Mouse (Mus musculus) stomach, embryonic 14.5 days (tissue): ENCODE results near the gene Pts. TPM values are rescaled to one million over a fixed set of nuclear protein-coding genes. Genes with fewer than 3 reads are reported as not detected.

Experiments
- ATAC-seq: fragments of 200-750 bp; cut with Nextera tagmentation; 2 replicates; pipeline ENCODE4 v1.8.0; 2017; ENCODE audit warnings: low read depth, moderate TSS enrichment; ENCODE audit not compliant: insufficient number of reproducible peaks, insufficient read depth, low FRiP score
- H3K27ac ChIP-seq: fragments of 300-500 bp; sonication (generic); 2 replicates; pipeline ENCODE4 v1.5.1; 2014; ENCODE audit warnings: mild to moderate bottlenecking, low read length, moderate library complexity, mixed read lengths
- H3K27me3 ChIP-seq: fragments of 300-500 bp; sonication (generic); 2 replicates; pipeline ENCODE4 v1.6.1; 2014; ENCODE audit warnings: low read length, control low read depth, mixed read lengths; ENCODE audit not compliant: control insufficient read depth, insufficient read depth
- H3K36me3 ChIP-seq: fragments of 300-500 bp; sonication (generic); 2 replicates; pipeline ENCODE4 v1.6.1; 2014; ENCODE audit warnings: mild to moderate bottlenecking, control low read depth, low read length, moderate library complexity, mixed read lengths; ENCODE audit not compliant: control insufficient read depth, insufficient read depth
- H3K4me1 ChIP-seq: fragments of 300-500 bp; sonication (generic); 2 replicates; pipeline ENCODE4 v1.6.1; 2014; ENCODE audit warnings: low read length, control low read depth, mixed read lengths; ENCODE audit not compliant: control insufficient read depth, insufficient read depth
- H3K4me2 ChIP-seq: fragments of 300-500 bp; sonication (generic); replicated peaks from 2 replicates; pipeline ENCODE4 v1.6.1; 2014; ENCODE audit warnings: low read depth, low read length, control low read depth
- H3K4me3 ChIP-seq: fragments of 300-500 bp; sonication (generic); 2 replicates; pipeline ENCODE4 v1.5.1; 2014; ENCODE audit warnings: low read depth, low read length, control low read depth
- H3K9ac ChIP-seq: fragments of 300-500 bp; sonication (generic); replicated peaks from 2 replicates; pipeline ENCODE4 v1.6.1; 2014; ENCODE audit warnings: low read depth, mild to moderate bottlenecking, control low read depth, low read length, moderate library complexity, mixed read lengths
- H3K9me3 ChIP-seq: fragments of 300-500 bp; sonication (generic); 2 replicates; pipeline ENCODE4 v1.6.1; 2016; ENCODE audit warnings: low read depth, low read length, control low read depth; ENCODE audit not compliant: control insufficient read depth
- WGBS: fragments of 180-500 bp; shearing (Covaris S2); extraction: QIAGEN DNeasy Blood & Tissue Kit; methylation state at CpG from one replicate; pipeline ENCODE4 v1.1.7; 2014; 5-methylcytosine and 5-hydroxymethylcytosine counted together
- polyA plus RNA-seq: library from polyadenylated mRNA; unstranded; fragments of >200 nt; fragmentation: Nextera tagmentation; extraction: Ambion mirVana; gene quantifications from 2 replicates; pipeline ENCODE4 v1.2.1, GENCODE M21; 2014

Gene Pts
- polyA plus RNA-seq, 1 experiment from 2014 or later: 96.7 TPM

DNA sequence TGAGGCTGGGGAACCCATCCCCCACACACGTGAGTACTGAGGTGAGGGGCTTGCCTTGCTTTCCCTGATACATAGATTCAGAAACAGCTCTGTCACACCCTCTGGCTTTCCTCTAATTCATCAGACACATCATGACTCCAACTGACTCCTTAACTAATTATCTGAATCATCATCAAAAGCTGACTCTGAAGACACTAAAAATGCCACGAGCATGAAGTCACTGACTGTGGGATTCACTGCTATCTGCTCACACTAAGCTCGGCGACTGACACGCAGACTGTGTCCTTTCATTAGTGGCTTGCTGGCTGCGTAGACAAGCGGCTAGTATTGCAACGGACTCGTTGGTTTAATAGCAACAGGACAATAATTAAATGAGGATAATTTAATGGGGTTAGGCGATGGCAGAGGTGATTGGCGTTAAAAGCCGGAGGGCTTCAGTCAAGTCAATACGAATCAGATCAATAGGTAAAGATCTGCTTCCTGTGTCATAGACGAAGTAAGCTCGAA is 28.0 kb downstream of the Pts start:
- Histone ChIP-seq H3K27me3 (no peaks in the 10 kb centered on the region), H3K4me2 (peak overlapping the region; percentile 37), H3K9me3 (no peaks in the 10 kb centered on the region), H3K4me1 (peaks cover 9% of the 10 kb centered on the region; the same call in 1 of the 2 replicates), H3K27ac (no peak overlapping the region), H3K36me3 (no peaks in the 10 kb centered on the region), H3K4me3 (peak overlapping the region; percentile 24; the same call in 1 of the 2 replicates), H3K9ac (no peak overlapping the region)
- no peak for ATAC-seq
- WGBS: 70% methylated on average over 15 of the region's 15 CpGs

DNA sequence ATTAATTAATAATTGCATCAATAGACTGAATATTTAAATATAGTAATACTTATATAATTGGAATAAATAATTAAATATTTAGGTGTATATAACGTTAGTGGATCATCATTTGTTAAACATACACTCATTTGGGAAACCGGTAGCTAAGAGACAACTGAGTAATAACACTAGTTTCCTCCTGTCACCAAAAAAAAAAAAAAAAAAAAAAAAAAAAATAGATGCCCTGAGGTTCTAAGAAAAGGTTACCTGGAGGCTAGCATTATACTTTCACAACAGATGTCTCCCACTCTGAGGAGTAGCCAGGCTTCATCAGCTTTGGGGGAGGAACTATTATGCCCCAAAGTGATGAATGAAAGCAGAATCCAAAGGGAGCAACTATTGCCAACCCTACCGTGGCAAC is 28.7 kb downstream of the Pts start:
- Histone ChIP-seq H3K9me3 (no peaks in the 10 kb centered on the region), H3K36me3 (no peaks in the 10 kb centered on the region), H3K9ac (no peak overlapping the region), H3K27ac (no peak overlapping the region), H3K4me3 (no peak overlapping the region), H3K4me1 (0 out of 2 replicates have a peak, but pooled peaks cover 7% of the 10 kb centered on the region), H3K4me2 (no peak overlapping the region), H3K27me3 (no peaks in the 10 kb centered on the region)
- 84% methylated on average over 3 of the region's 3 CpGs for WGBS
- ATAC-seq: no peak

DNA sequence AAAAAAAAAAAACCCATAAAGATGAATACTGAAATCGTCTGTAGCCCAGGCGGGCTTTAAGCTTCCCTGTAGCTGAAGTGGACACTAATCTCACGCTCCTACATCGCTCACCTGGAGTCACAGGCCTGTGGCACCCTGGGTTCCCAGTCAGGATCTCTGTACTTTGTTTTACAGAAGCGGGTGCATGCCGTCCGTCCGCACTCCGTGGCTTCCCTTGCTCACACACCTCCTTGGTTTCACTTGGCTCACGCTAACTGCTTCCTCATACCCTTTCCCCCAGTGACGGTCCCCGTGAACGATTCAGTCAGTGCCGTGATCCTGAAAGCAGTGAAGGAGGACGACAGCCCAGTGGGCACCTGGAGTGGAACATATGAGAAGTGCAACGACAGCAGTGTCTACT is 29.7 kb downstream of the Pts start:
- no peaks in the 10 kb centered on the region for H3K27me3 ChIP-seq
- H3K27ac ChIP-seq: no peak overlapping the region
- H3K4me2 ChIP-seq: no peak overlapping the region
- no peak overlapping the region for H3K4me3 ChIP-seq
- 83% methylated on average over 16 of the region's 16 CpGs for WGBS
- ATAC-seq: no peak
- 0 out of 2 replicates have a peak, but pooled peaks cover 7% of the 10 kb centered on the region for H3K4me1 ChIP-seq
- H3K9ac ChIP-seq: no peak overlapping the region
- H3K36me3 ChIP-seq: no peaks in the 10 kb centered on the region
- H3K9me3 ChIP-seq: no peaks in the 10 kb centered on the region

DNA sequence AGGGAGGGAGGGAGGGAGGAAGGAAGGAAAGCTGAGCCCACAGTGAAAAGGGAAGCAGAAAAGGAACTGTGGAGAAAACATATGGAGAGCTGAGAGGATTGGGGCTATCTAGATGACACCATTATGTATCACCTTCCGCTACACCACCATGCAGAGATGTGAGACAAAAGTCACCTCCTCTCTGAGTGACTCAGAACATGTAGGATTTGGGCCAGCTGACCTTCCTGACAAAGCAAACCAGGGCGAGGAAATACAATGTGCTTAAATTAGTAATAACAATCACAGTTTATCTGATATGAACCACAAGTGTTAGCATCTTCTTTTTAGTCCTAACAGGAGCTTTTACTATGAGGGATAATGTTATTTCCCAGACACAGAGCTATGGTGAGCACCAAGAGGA is 31.0 kb downstream of the Pts start:
- WGBS: 86% methylated on average over 2 of the region's 2 CpGs
- no peak for ATAC-seq

DNA sequence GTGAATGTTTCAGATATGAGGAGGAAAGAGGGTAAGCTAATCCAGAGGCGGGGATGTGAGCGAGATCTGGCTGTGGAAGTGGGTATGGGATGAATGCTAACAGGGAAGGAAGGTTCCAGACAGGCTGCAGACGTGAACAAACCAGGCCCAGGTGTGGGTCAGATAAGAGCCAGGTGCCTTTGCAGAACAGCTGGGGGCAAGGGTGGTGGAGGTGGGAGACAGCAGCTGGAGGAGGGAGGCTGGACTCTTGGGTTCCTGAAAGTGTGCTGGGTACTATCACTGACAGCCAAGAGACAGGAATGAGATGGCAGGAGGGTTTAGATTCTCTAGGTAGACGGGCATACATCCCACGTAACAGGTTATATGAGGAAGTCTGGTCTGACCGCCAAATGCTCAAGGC is 31.4 kb downstream of the Pts start:
- Histone ChIP-seq H3K27ac (no peak overlapping the region), H3K27me3 (no peaks in the 10 kb centered on the region), H3K36me3 (no peaks in the 10 kb centered on the region), H3K9ac (no peak overlapping the region), H3K4me3 (no peak overlapping the region), H3K4me2 (no peak overlapping the region), H3K9me3 (no peaks in the 10 kb centered on the region), H3K4me1 (0 out of 2 replicates have a peak, but pooled peaks cover 7% of the 10 kb centered on the region)
- WGBS: 58% methylated on average over 6 of the region's 6 CpGs
- no peak for ATAC-seq

More for the DNA sequence above, 31.0 kb downstream of the Pts start:
- Histone ChIP-seq H3K4me3 (no peak overlapping the region), H3K4me1 (0 out of 2 replicates have a peak, but pooled peaks cover 7% of the 10 kb centered on the region), H3K9me3 (no peaks in the 10 kb centered on the region), H3K4me2 (no peak overlapping the region), H3K27ac (no peak overlapping the region), H3K27me3 (no peaks in the 10 kb centered on the region), H3K36me3 (no peaks in the 10 kb centered on the region), H3K9ac (no peak overlapping the region)

DNA sequence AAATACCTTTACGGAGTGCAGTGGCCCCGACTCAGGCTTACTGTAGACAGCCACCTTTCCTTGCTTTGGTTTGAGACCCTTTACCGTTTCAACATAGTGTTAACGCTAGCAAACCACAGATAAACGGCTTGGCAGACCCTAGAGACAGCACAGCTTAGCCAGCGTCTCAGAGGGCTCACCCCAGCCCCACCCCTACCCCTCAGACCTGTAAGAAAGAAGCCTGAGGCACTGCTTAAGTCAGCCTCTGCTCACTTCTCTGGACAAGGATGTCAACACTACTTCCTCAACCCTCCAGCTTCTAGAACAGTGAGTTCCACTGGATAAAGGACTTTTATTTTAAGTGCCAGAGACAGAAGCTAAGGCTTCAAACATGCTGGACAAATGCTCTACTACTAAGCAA is 32.0 kb downstream of the Pts start:
- no peak for ATAC-seq

DNA sequence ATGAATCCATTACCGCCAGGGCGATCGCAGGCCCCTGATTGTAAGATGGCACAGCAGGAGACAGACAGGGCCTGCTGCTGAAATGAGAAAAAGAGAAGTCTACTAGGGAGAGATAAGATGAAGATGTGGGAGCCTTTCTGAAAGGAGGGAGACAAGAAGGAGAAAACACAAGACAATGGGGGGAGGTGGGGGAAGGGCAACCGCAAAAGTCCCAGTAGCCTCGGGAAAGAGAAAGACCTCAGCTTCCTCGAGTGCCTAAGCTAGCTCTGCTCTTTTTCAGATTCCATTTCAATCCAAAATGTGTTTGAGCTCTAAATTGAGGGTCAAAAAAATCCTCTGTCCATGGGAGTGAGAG is 32.4 kb downstream of the Pts start:
- H3K27ac ChIP-seq: no peak overlapping the region
- no peaks in the 10 kb centered on the region for H3K9me3 ChIP-seq
- no peak overlapping the region for H3K9ac ChIP-seq
- ATAC-seq: no peak
- H3K27me3 ChIP-seq: no peaks in the 10 kb centered on the region
- no peaks in the 10 kb centered on the region for H3K36me3 ChIP-seq
- 39% methylated on average over 6 of the region's 6 CpGs for WGBS
- H3K4me1 ChIP-seq: 0 out of 2 replicates have a peak, but pooled peaks cover 7% of the 10 kb centered on the region
- no peak overlapping the region for H3K4me3 ChIP-seq
- no peak overlapping the region for H3K4me2 ChIP-seq

More for the DNA sequence above, 32.0 kb downstream of the Pts start:
- H3K4me3 ChIP-seq: no peak overlapping the region
- no peaks in the 10 kb centered on the region for H3K36me3 ChIP-seq
- H3K27ac ChIP-seq: no peak overlapping the region
- no peak overlapping the region for H3K9ac ChIP-seq
- no peaks in the 10 kb centered on the region for H3K27me3 ChIP-seq
- H3K4me1 ChIP-seq: 0 out of 2 replicates have a peak, but pooled peaks cover 7% of the 10 kb centered on the region
- no peaks in the 10 kb centered on the region for H3K9me3 ChIP-seq
- H3K4me2 ChIP-seq: no peak overlapping the region
- 19% methylated on average over 6 of the region's 6 CpGs for WGBS

DNA sequence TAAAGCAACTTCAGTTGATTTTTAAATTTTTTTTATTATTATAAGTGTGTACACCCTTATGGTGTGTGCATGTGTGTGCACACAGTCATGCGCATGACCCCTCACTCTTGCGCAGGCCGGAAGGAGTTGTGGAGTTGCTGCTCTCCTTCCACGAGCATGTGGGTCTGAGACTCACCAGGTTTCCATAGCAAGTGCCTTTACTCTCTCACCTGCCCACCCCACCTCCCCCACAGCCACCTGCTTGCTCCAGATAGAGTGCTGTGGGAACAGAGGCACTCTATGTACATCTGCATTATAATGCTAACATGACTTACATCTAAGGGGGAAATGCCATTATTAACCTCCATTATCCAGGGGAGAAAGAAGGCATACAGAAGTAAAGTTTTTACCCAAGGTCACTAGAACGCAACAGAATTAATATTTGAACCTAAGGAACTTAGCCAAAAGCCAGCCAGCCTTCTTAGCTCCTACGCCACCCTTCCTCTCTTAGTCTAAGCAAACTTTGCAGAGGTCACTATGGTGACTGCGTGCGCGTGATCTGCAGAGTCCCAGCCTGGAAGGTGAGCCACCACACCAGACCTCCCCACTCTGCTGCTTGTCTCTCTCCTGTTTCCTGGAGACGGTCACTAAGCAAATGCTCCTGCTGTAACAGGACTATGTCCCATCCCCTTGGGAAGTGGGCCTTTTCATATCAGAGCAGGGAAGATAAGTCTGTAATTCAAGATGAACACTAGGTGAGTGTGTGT is 32.9 kb downstream of the Pts start:
- Histone ChIP-seq H3K4me2 (no peak overlapping the region), H3K9ac (no peak overlapping the region), H3K4me1 (0 out of 2 replicates have a peak, but pooled peaks cover 7% of the 10 kb centered on the region), H3K9me3 (no peaks in the 10 kb centered on the region), H3K27me3 (no peaks in the 10 kb centered on the region), H3K36me3 (no peaks in the 10 kb centered on the region), H3K4me3 (no peak overlapping the region), H3K27ac (no peak overlapping the region)
- no peak for ATAC-seq
- 63% methylated on average over 10 of the region's 10 CpGs for WGBS
